Mouse (Mus musculus) cerebellum, adult 9-11 months (tissue): ENCODE data around the gene Hsd17b7.
"Not testable (repeated sequence)": the region's sequence is repeated elsewhere in the genome, so short reads cannot be mapped to it uniquely, and the experiment has no call there.

ENCODE experiments used
- DNase-seq: peaks from one replicate; pipeline ENCODE4 v3.0.0; 2022

Hsd17b7 gene

DNA sequence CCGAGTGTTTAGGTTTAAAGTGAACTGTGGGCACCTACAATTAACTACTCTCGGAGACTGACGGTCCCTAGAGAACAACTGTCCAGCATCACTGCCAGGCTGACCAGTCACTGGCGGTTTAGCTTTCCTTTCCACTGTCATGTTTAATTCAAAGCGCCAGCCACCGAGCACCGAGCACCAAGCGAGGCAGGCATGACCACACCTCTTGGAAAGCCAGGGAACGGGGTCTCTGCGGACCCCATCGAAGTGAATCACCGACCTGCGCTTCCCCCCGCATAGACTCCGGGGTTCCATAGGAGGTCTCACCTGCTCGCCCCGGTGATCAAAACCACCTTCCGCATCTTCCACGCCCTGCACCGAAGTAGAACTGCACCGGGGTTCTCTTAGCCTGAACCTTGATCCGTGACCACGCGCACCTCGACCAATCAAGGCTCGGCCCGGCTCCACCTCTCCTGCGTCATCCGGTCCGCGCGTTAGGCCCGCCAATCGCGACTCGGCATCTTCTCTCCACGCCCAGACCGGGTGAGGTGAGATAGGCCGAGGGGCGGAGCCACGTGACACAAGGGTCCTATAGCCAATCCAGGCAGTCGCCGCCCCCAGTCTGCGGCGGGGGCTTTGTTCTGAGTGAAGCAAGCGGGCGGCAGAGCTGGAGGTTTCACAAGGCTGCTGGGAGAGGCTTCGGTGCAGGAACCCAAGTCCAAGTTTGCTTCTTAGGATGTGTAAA lies at the start of gene Hsd17b7:
Gene Hsd17b7, minus strand, starts transcription at position 450 of the 724 bp plus-strand sequence.
- peak; percentile 99 for DNase-seq

DNA sequence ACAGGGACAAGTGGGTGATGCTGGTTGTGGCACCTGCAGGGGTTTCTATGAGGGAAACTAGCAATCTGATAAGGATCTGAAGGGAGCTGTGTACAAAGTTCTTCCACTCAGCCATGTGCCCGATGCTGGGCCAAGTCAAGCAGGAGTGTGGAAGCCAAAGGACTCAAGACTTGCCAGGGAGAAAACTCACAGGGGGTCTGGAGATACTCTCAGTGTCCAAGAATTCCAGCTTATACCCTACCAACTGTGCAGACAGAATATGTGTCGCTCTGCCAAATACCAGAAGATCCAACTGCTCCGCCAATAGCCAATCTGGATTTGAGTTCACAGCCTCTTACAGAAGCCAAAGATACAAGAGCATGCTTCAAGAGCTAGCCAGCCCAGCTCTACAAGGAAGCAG lies 45.7 kb upstream of the Hsd17b7 start:
- no peak for DNase-seq

DNA sequence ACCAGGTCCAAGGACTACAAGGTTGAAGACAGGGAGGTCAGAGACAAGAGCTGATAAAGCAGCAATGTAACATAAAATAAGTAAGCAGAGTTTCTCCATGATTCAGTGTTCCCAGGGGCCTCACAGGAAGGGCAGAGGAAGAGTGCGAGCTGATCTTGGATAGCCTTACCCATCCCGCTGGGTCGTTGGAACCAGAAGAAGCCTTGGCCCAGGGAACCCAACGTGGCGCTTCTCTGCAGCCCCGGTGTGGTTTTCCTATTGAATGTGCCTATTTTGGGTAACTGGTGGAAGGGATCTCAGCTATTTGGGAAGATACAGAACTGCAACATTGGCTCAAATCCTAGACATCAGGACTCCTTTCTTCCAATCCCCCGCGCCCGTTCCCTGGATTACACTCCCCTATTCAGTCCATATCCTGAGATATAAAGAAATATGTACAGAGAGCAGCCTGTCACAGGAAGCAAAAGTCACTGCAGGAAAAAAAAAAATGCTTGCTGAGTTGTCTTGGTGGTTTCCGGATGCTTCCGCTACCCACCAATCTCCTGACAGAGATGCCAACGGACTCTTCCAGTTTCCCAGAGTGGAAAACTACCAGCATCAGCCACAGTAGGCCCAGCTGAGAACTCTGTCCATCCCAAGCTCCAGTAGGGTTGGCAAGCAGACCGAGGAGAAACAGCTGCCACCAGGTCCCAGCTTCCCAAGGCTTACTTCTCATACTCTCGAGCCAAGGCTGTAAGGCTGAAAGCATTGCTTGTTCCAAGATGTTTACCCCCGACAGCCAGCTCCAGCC lies 41.9 kb upstream of the Hsd17b7 start:
- peak; percentile 17 for DNase-seq

GRCm38 (mm10) chr1:170009296-170009695 lies 40.3 kb upstream of the Hsd17b7 start:
- no peak for DNase-seq

GRCm38 (mm10) chr1:170008432-170009220 lies 39.6 kb upstream of the Hsd17b7 start:
- DNase-seq, result no peak

GRCm38 (mm10) chr1:170006516-170006915 lies 37.5 kb upstream of the Hsd17b7 start:
- no peak for DNase-seq

GRCm38 (mm10) chr1:170005297-170005696 lies 36.3 kb upstream of the Hsd17b7 start:
- DNase-seq, result no peak

DNA sequence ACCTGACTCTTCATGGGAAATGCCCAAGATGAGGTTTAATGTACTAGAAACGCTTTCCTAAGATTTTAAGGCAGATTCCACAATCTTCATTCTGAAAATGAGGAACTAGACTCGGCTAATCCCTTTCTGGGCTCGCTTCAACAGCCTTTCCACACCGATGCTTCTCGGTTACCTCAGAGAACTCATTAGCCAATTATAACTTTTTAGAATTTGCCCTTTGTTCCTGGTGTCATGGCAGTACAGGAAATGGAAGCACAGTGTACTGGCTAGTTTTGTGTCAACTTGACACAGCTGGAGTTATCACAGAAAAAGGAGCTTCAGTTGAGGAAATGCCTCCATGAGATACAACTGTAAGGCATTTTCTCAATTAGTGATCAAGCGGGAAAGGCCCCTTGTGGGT lies 24.9 kb upstream of the Hsd17b7 start:
- not testable (repeated sequence) for DNase-seq

GRCm38 (mm10) chr1:169986166-169986565 lies 17.1 kb upstream of the Hsd17b7 start:
- DNase-seq, result no peak

DNA sequence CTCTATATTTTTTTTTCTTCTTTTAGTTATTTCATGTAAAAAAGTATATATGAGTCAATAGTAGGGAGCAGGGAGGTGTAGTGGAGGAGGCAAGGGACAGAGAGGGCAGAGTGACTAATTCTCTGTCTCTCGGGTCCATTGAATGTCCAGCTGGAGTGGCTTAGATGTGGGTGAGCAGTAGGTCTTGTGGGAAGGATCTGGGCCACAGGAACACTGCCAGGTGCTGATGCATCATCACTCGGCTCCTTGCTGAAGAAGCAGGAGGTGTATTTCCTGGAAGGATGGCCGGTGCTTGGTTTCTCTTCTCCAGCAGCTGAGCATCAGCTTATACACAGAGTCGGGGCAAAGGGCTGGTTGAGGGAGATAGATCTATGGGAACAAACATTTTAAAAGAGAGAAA lies 8.6 kb upstream of the Hsd17b7 start:
- DNase-seq, result no peak

GRCm38 (mm10) chr1:169971998-169972397 lies 3.0 kb upstream of the Hsd17b7 start:
- DNase-seq, result no peak

GRCm38 (mm10) chr1:169970936-169971335 lies 1.9 kb upstream of the Hsd17b7 start:
- no peak for DNase-seq

GRCm38 (mm10) chr1:169969516-169969886 lies 460 bp upstream of the Hsd17b7 start:
- no peak for DNase-seq

DNA sequence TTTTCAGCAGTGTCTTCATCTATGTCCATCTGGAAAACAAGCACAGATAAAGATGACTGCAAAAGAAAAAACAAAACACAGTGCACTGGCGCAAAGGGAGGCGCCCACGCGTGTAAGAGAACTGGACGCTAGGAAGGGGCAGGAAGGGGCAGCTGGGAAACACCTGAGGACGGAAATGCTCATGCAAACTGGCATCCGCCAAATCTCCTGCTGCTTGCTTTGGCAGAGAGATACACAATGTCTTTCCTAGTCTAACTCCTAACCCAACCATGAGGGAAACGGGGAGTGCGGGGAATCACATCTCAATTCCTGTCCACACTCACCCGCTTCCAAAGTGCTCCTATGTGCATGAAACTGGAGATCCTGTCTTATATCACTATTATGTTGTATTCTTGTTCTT lies 15.9 kb downstream of the Hsd17b7 start:
- DNase-seq, result no peak

DNA sequence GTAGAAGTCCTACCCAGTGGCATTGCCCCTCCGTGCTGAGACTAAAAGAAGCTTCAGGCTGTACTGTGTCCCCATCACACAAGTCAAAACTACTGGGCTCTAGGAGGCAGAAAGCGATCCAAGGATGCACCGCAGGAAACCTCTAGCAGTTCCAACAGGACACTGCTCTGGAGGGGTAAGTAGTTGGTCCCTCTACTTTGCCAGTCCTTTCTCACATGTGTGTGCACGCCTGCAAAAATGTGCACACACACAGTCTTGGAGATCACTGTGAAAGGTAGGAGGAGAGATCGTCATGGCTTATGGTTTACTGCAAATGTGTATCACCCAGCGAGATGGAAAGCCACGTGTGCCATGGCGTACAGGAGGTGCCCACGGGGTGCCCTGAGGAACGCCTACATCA lies 16.4 kb downstream of the Hsd17b7 start:
- DNase-seq, result no peak

DNA sequence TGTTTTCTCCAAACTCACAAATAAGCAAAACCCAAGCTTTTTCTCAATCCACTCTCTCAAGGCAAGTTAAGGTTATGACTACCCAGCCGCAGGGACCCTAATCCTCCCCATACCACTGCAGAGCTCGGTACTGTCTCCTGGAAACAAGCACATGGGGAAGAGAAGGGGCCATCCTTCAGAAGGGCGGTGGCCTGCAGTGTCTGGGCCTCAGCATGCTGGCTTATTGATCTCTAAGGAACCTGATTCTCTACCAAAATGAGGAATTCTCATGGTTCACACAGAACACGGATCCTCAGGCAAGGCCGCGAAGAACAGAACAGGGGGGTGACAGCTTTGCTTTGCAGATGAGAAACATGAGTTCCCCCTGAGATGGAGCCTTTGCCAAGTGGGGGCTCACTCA lies 17.5 kb downstream of the Hsd17b7 start:
- DNase-seq, result no peak

DNA sequence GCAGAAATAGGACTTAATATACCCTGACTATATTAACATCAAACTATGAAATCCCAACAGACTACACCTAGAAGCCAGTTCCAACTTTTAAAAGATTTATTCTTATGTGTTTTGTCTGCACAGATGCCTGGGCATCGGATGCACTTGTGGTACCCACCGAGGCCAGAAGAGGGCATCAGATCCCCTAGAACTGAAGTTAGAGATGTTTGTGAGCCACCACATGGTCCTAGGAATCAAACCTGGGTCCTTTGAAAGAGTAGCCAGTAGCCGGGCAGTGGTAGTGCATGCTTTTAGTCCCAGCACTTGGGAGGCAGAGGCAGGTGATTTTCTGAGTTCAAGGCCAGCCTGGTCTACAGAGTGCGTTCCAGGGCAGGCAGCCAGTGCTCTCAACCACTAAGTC lies 18.4 kb downstream of the Hsd17b7 start:
- DNase-seq, result no peak

GRCm38 (mm10) chr1:169949981-169950380 lies 19.1 kb downstream of the Hsd17b7 start:
- no peak for DNase-seq

DNA sequence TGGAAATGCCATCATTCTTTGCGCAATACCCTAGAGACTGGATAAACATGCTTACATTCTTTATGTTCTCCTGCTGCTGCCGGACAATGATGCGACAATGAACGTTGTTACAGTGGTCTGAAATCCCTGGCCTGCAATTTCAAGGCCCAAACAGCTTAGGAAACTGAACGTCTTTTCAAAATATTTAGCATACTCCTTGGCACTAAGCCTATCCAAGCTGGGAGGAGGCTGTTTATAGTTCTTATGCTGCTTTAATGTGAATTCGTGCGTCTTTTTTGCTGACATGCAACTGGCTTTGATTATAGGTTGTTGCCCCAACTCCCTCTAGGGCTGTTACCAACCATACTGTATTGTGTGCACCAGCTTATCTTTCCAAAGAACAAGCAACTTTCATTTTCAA lies 20.2 kb downstream of the Hsd17b7 start:
- no peak for DNase-seq

GRCm38 (mm10) chr1:169948280-169948679 lies 20.8 kb downstream of the Hsd17b7 start:
- DNase-seq, result no peak

GRCm38 (mm10) chr1:169947654-169948053 lies 21.4 kb downstream of the Hsd17b7 start:
- no peak for DNase-seq

GRCm38 (mm10) chr1:169946004-169946403 lies 23.0 kb downstream of the Hsd17b7 start:
- DNase-seq, result no peak

- DNase-seq, result no peak
Observed at GRCm38 (mm10) chr1:169939345-169939744, 29.7 kb downstream of the Hsd17b7 start.
